Mouse (Mus musculus) bone marrow macrophage, adult 2 months (primary cell): ENCODE results near the gene Ccdc142. TPM values are rescaled to one million over a fixed set of nuclear protein-coding genes. Genes with fewer than 3 reads are reported as not detected.

Experiments used
- H3K27ac ChIP-seq: 2 replicates; pipeline ENCODE4 v1.5.1; 2012; ENCODE audit warnings: low read depth, low read length; ENCODE audit not compliant: insufficient read depth
- H3K4me1 ChIP-seq: 2 replicates; pipeline ENCODE4 v1.6.1; 2012; ENCODE audit warnings: low read length; ENCODE audit not compliant: control insufficient read depth, insufficient read depth
- H3K4me3 ChIP-seq: 2 replicates; pipeline ENCODE4 v1.5.1; 2012; ENCODE audit warnings: mild to moderate bottlenecking, low read length, moderate library complexity; ENCODE audit not compliant: insufficient read depth
- CTCF ChIP-seq: IDR thresholded peaks from 2 replicates; pipeline ENCODE4 v1.5.1; 2012; ENCODE audit warnings: low read depth, mild to moderate bottlenecking, low read length, moderate library complexity
- POLR2A ChIP-seq: IDR thresholded peaks from 2 replicates; pipeline ENCODE4 v1.6.1; 2012; ENCODE audit warnings: mild to moderate bottlenecking, low read depth, low read length, borderline replicate concordance
- polyA plus RNA-seq: library from polyadenylated mRNA; stranded (reverse); fragments of >200 nt; gene quantifications from 2 replicates; pipeline ENCODE4 v1.2.4, GENCODE M21; 2012; ENCODE audit not compliant: missing spikeins, insufficient read depth, insufficient read length

The Ccdc142 gene
- polyA plus RNA-seq, 1 experiment, result 3.2 TPM

DNA sequence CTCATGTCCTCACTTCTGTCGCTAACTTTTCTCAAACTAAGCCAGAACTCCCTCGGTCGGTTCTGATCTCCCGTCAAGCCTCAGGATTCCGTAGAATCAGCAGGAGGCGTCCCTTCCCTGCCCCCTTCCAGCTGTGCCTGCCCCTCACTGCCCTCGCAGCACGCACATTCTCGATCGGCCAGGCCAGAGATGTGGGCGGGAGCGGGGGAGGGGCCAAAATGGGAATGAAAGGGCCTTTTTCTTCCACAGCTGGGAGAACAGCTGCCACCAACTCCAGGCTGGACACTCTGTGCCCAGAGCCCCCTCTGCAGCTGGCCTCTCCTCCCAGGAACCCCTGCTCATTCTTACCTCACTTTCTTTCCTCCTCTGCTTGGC lies 36.2 kb downstream of the Ccdc142 start:
- peaks cover 33% of the 10 kb centered on the region for H3K4me1 ChIP-seq
- H3K4me3 ChIP-seq, result peak overlapping the region; percentile 64
- H3K27ac ChIP-seq, result peak overlapping the region; percentile 70
- TF ChIP-seq POLR2A (no peak), CTCF (no peak)

DNA sequence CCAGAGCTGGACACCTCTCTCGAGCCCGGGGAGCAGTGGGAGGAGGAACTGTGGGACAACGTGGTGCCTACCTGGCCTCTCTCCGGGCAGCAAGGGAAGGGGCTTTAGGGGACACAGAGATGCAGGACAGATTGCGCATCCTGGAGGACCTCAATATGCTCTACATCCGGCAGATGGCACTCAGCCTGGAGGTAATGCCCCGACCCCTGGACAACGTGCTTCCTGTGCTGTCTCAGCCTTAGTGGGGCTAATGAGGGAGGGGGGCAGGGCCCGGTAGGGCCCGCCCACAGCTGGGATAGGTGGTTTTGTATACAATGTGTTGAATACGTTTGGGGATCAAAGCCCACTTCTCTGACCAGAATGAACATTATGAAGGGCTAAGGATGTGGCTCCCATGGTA lies 36.7 kb downstream of the Ccdc142 start:
- TF ChIP-seq POLR2A (no peak), CTCF (no peak)
- Histone ChIP-seq H3K4me1 (peaks cover 30% of the 10 kb centered on the region), H3K4me3 (peak overlapping the region; percentile 64; the same call in 1 of the 2 replicates), H3K27ac (peak overlapping the region; percentile 13; the same call in 1 of the 2 replicates)

DNA sequence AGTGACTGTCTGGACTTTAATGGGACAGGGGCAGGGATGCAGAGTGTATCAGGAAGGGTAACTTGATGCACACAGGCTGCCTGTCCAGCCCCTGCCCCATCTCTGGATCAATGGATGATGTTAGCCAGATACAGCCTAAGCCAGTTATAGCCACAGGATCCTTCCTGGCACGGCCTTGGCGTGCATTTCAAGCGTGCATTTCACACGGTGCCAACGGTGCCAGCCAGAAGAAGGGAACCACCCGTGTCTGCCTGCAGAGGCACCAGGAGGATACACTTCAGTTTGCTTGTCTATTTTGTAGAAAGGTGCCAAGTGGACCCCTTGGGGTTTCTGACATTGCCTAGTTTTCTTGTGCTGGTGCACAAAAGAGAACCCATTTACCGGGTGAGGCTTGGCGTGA lies 38.6 kb downstream of the Ccdc142 start:
- peaks cover 19% of the 10 kb centered on the region for H3K4me1 ChIP-seq
- TF ChIP-seq CTCF (no peak), POLR2A (no peak)
- no peak overlapping the region for H3K4me3 ChIP-seq
- H3K27ac ChIP-seq, result no peak overlapping the region

DNA sequence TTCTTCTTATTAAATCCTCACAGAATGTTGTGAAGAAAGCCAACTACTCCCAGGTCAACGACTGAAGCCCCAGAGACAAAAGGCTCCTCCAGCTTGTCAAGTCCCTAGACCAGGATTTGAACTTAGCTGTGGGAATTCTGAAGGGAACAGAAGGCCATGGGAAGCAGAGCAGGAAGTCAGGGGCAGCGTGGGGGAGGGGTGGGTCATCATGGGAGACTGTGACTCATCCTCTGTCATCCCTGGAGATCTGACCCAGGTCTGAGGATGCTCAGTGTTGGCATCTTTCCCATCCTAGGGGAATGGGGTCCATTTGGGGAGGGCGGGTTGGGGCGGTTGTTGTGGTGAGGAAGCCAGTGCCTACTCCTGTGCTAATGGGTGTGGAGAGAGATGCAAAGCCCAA lies 40.2 kb downstream of the Ccdc142 start:
- no peak overlapping the region for H3K4me3 ChIP-seq
- H3K4me1 ChIP-seq, result peaks cover 13% of the 10 kb centered on the region
- no peak overlapping the region for H3K27ac ChIP-seq
- no peak for TF ChIP-seq POLR2A
- no peak for TF ChIP-seq CTCF

DNA sequence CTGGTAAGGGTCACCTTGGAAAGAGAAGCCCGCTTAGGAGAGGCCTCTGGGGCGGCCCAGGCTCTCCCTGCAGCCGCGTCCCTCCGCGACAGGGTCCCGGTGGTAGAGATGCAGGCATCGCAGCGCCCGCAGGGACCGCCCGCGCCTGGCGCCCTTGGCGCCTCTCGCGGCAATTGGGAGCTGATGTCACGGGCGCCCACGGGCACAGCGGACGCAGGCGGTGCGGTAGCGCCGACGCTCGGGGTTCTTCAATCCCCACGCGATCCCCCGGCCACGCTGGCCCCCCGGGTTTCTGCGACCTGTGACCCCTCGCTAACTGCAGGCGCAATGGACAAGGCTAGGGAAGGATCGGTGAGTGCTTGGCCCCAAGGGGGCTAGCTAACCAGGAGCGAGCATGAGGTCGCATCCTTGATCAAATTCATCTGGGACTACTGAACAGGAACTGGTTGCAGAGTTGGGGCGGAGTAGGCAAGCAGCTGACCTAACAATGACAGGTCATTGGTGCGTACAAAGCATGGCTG lies 40.9 kb downstream of the Ccdc142 start:
- TF ChIP-seq CTCF (no peak), POLR2A (no peak)
- H3K27ac ChIP-seq, result no peak overlapping the region
- H3K4me3 ChIP-seq, result no peak overlapping the region
- H3K4me1 ChIP-seq, result peaks cover 13% of the 10 kb centered on the region

DNA sequence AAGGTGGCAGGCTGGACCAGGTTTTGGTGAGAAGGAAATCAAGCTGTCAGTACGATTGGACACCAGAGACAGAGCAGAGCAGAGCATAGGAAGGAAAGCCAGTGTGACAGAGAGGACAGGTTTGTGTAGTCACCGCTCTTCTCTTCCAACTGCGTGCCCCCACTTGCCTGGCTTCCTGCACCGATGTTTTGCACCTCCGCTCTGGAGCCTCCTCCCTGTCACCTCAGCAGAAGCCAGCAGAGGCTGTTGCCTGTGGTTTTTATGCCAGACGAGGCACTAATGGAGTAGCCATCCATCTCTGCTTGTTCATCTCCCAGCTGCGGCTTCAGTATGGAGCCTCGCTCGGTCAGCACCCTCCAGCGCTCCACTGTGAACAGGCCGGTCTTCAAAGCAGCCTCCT lies 41.5 kb downstream of the Ccdc142 start:
- Histone ChIP-seq H3K4me1 (peaks cover 11% of the 10 kb centered on the region), H3K4me3 (no peak overlapping the region), H3K27ac (no peak overlapping the region)
- TF ChIP-seq CTCF (no peak), POLR2A (no peak)

DNA sequence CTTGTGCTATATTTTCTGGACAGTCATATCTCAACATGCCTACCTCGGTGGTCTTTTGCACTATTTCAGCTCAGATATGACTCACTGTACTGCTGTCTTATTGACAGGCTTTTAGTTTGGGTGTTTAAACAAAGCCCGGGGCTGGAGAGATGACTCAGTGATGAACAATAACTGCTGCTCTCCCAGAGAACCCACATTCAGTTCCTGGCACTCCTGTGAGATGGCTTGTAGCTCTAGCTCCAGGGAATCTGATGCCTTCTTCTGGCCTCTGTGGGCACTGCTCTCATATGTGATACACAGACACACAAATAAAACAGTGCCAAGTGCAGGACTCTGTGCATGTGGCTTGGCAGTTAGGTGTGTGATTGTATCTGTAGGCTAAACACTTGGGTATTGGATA lies 43.8 kb downstream of the Ccdc142 start:
- H3K4me1 ChIP-seq, result peaks cover 9% of the 10 kb centered on the region
- TF ChIP-seq POLR2A (no peak), CTCF (no peak)
- H3K4me3 ChIP-seq, result no peak overlapping the region
- no peak overlapping the region for H3K27ac ChIP-seq

DNA sequence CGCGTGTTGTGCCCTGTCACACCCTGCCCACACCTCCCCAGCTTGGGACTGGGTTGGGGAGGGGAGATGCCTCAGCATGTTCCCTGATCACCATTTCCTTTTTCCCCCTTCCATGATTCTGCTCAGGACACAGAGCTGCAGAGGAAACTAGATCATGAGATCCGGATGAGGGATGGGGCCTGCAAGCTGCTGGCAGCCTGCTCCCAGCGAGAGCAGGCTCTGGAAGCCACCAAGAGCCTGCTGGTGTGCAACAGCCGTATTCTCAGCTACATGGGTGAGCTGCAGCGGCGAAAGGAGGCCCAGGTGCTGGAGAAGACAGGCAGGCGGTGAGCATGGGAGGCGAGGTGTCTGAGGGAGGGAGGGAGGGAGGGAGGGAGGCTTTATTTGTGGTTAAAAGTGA lies 44.4 kb downstream of the Ccdc142 start:
- Histone ChIP-seq H3K4me3 (no peak overlapping the region), H3K4me1 (peaks cover 9% of the 10 kb centered on the region), H3K27ac (no peak overlapping the region)
- no peak for TF ChIP-seq POLR2A
- TF ChIP-seq CTCF, result no peak

DNA sequence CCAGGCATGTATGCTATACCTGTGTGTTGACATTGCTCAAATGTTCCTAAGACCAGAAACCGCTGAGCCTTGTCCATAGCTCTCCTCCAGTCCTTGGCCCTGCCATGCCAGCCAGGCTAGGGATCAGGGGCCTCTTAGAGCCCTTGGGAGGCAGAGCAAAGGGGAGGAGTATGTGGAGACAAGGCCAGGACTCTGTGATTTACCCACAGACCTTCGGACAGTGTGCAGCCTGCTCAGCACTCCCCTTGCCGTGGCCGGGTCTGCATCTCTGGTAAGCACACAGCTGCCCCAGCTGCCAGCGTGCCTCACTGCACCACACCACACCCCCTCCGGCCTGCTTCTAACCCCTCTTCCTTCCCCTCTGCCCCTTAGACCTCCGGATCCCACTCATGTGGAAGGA lies 45.9 kb downstream of the Ccdc142 start:
- peaks cover 5% of the 10 kb centered on the region; the same call in 1 of the 2 replicates for H3K4me1 ChIP-seq
- H3K27ac ChIP-seq, result no peak overlapping the region
- no peak for TF ChIP-seq POLR2A
- TF ChIP-seq CTCF, result no peak
- H3K4me3 ChIP-seq, result no peak overlapping the region

DNA sequence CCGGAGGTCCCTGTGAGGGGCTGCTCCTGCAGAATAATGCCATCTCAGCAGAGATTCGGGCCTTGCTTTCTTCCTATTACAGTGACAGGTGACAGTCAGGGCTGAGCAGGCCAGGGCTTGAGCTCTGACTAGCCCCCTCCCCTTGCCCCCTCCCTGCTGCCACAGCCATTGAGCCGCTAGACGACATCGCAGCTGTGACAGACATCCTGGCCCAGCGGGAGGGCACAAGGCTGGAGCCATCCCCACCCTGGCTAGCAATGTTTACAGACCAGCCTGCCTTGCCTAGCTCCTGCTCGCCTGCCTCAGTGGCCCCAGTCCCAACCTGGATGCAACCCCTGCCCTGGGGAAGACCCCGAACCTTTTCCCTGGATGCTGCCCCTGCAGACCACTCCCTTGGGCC lies 50.3 kb downstream of the Ccdc142 start:
- Histone ChIP-seq H3K4me1 (no peaks in the 10 kb centered on the region), H3K4me3 (no peak overlapping the region), H3K27ac (no peak overlapping the region)
- TF ChIP-seq CTCF, result no peak
- no peak for TF ChIP-seq POLR2A

DNA sequence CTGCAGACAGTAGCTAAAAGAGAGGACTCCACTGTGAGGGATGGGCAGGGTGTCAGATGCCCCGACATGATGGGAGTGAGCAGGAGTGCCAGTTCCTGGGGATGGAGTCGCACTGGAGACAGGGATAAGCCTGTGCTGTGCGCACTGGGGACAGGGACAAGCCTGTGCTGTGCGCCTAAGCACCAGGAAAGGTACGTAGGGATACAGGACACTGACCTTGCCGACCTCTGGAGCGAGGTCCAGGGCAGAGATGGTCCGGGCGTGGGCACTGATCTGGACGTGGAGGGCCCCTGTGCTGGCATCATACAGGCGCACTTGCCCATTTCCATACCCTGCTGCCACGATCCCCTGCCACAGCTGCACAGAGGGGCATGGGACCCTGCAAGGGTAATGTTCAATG lies 51.6 kb downstream of the Ccdc142 start:
- Histone ChIP-seq H3K4me1 (no peaks in the 10 kb centered on the region), H3K27ac (no peak overlapping the region), H3K4me3 (no peak overlapping the region)
- TF ChIP-seq POLR2A, result no peak
- no peak for TF ChIP-seq CTCF
